Comparison of ENCODE assay signal across 8 mouse cellular contexts in genomic region chr12:112450883-112451282, GRCm38 (mm10). TPM values are rescaled to one million over a fixed set of nuclear protein-coding genes. Genes with fewer than 3 reads are reported as not detected.
DNase-seq lines count a peak whose midpoint lies in the region; ATAC-seq and TF ChIP-seq lines count a peak whose summit lies in the region.

No protein-coding gene starts in this region.

- H3K4me3 ChIP-seq in heart, adult 2 months: no peak overlapping the region
- H3K4me3 ChIP-seq in forebrain, embryonic 13.5 days: no peak overlapping the region
- no peak overlapping the region for H3K4me3 ChIP-seq in liver, embryonic 14.5 days (ENCODE audit: insufficient read depth in 1 of 2, low read depth in 2 of 2, low read length in 2 of 2)

- ATAC-seq in forebrain, embryonic 13.5 days: peak; percentile 36; the same call in 1 of the 2 replicates
- no peak for ATAC-seq in liver, embryonic 14.5 days (ENCODE audit: insufficient read depth)

- peak; percentile 77 for TF ChIP-seq CTCF in heart, adult 2 months (IDR thresholded peaks at IDR 0.05)
- TF ChIP-seq CTCF in liver, embryonic 14.5 days (IDR thresholded peaks at IDR 0.05; ENCODE audit: low read depth): peak; percentile 66

- H3K27ac ChIP-seq in heart, adult 2 months: peak overlapping the region; percentile 86; the same call in 1 of the 2 replicates
- H3K27ac ChIP-seq in forebrain, embryonic 13.5 days: no peak overlapping the region
- no peak overlapping the region for H3K27ac ChIP-seq in liver, embryonic 14.5 days

- intact Hi-C loops in heart, adult 2 months (cut with DNase I): loop anchor here (1.0 to 5.0 kb wide), 2 partner anchors 91 to 306 kb away; no protein-coding TSS in a partner anchor
- intact Hi-C loops in heart, postnatal 25 days (cut with DNase I): loop anchor here (2.0 to 5.0 kb wide), 3 partner anchors 39 to 306 kb away; no protein-coding TSS in a partner anchor

- no peaks in the 10 kb centered on the region for H3K27me3 ChIP-seq in heart, adult 2 months (ENCODE audit: control insufficient read depth, insufficient read depth, low read length)
- H3K27me3 ChIP-seq in forebrain, embryonic 13.5 days: no peaks in the 10 kb centered on the region
- H3K27me3 ChIP-seq in liver, embryonic 14.5 days (ENCODE audit: control insufficient read depth, insufficient read depth, low read length): no peaks in the 10 kb centered on the region

- peak in 1 of 2 experiments; percentile 43 for DNase-seq in heart, adult 2 months
- DNase-seq in heart, postnatal 25 days (ENCODE audit: low spot score): no peak
- DNase-seq in urinary bladder, postnatal 25 days (ENCODE audit: low spot score): peak; percentile 27
- no peak for DNase-seq in urinary bladder, adult 2 months (ENCODE audit: low spot score)
- no peak for DNase-seq in liver, embryonic 14.5 days (ENCODE audit: low read depth in 3 of 3, low spot score in 3 of 3)
- peak; percentile 73 for DNase-seq in right cerebral cortex, postnatal 4 days
- no peak for DNase-seq in c-Kit-positive CD71-positive TER-119-positive erythroid progenitor cells, embryonic 14.5 days (ENCODE audit: low spot score)

- no peak for TF ChIP-seq EP300 in heart, adult 2 months (IDR thresholded peaks at IDR 0.05; ENCODE audit: insufficient read depth, low read depth, low read length)
- TF ChIP-seq EP300 in liver, embryonic 14.5 days (IDR thresholded peaks at IDR 0.05; ENCODE audit: low read depth): no peak

- peaks cover 9% of the 10 kb centered on the region for H3K4me1 ChIP-seq in heart, adult 2 months (ENCODE audit: control insufficient read depth, insufficient read depth, low read length)
- peaks cover 34% of the 10 kb centered on the region for H3K4me1 ChIP-seq in forebrain, embryonic 13.5 days
- no peaks in the 10 kb centered on the region for H3K4me1 ChIP-seq in liver, embryonic 14.5 days (replicated peaks; ENCODE audit: control insufficient read depth in 2 of 2, insufficient read depth in 2 of 2, low read length in 1 of 2)

- H3K79me2 ChIP-seq in heart, adult 2 months (replicated peaks; ENCODE audit: control insufficient read depth, insufficient read depth, low read length): no peaks in the 10 kb centered on the region

- no peaks in the 10 kb centered on the region for H3K36me3 ChIP-seq in heart, adult 2 months (ENCODE audit: control insufficient read depth, insufficient read depth, low read length)
- H3K36me3 ChIP-seq in forebrain, embryonic 13.5 days (ENCODE audit: poor library complexity, severe bottlenecking): no peaks in the 10 kb centered on the region
- no peaks in the 10 kb centered on the region for H3K36me3 ChIP-seq in liver, embryonic 14.5 days (replicated peaks; ENCODE audit: control insufficient read depth, insufficient read depth, low read depth)

- H3K9me3 ChIP-seq in forebrain, embryonic 13.5 days (replicated peaks): peaks cover 13% of the 10 kb centered on the region
- no peaks in the 10 kb centered on the region for H3K9me3 ChIP-seq in liver, embryonic 14.5 days (ENCODE audit: control insufficient read depth, low read length)

- no peak overlapping the region for H3K9ac ChIP-seq in heart, adult 2 months (ENCODE audit: low read depth, low read length)
- no peak overlapping the region for H3K9ac ChIP-seq in forebrain, embryonic 13.5 days
- no peak overlapping the region for H3K9ac ChIP-seq in liver, embryonic 14.5 days (replicated peaks)

- no peak for TF ChIP-seq POLR2A in heart, adult 2 months (IDR thresholded peaks at IDR 0.05; ENCODE audit: insufficient read depth, low read depth, low read length)

- no peak overlapping the region for H3K4me2 ChIP-seq in forebrain, embryonic 13.5 days
- no peak overlapping the region for H3K4me2 ChIP-seq in liver, embryonic 14.5 days (ENCODE audit: low read depth)

- 34% methylated on average over 6 of the region's 6 CpGs for WGBS in heart, adult 2 months
- WGBS in forebrain, embryonic 13.5 days: 27% methylated on average over 6 of the region's 6 CpGs
- WGBS in liver, embryonic 14.5 days (ENCODE audit: insufficient replicate concordance): 29% methylated on average over 6 of the region's 6 CpGs

RNA-seq across cellular contexts. Expression of gene A530016L24Rik, which starts 38.4 kb away (rescaled TPM):
- total RNA-seq in heart, adult 2 months (2021): 10 to 100 TPM; 34.7 to 38.6 TPM
- polyA plus RNA-seq in heart, adult 2 months (2012; rRNA removed): 52.9 and 63.1 TPM in 2 replicates
- 10 to 100 TPM; 24.6 to 26.9 TPM for total RNA-seq in heart, postnatal 25 days (2021)
- 2.8 and 4.3 TPM in 2 replicates for polyA plus RNA-seq in urinary bladder, adult 2 months (2012; rRNA removed)
- 0.11 TPM in 1 of 2 replicates, not detected in the other for polyA plus RNA-seq in forebrain, embryonic 13.5 days (2015; fragmentation: Nextera tagmentation; extraction: Ambion mirVana)
- 0.02 and 0.04 TPM in 2 replicates for polyA plus RNA-seq in liver, embryonic 14.5 days (2012; rRNA removed)
- 0.06 and 0.09 TPM in 2 replicates for polyA plus RNA-seq in liver, embryonic 14.5 days (2014; fragmentation: Nextera tagmentation; extraction: Ambion mirVana)

Comparison
In these comparisons a context has a peak if more than half of its experiments do, and no peak if none do; other contexts are left out.
1. DNase-seq: peak in urinary bladder, postnatal 25 days (single experiment) and right cerebral cortex, postnatal 4 days (single experiment); none in heart, postnatal 25 days (single experiment), urinary bladder, adult 2 months (single experiment), liver, embryonic 14.5 days (0 of 3) and c-Kit-positive CD71-positive TER-119-positive erythroid progenitor cells, embryonic 14.5 days (single experiment).
2. RNA of gene A530016L24Rik, which starts 38.4 kb away (polyA plus RNA-seq): 52.9 to 63.1 TPM in heart, adult 2 months; 2.8 to 4.3 TPM in urinary bladder, adult 2 months, 0.02 to 0.09 TPM in liver, embryonic 14.5 days and 0.11 TPM in forebrain, embryonic 13.5 days; every median in the first group is over 10 times any median in the second.